Mouse (Mus musculus) MEL (cell line): Measurements from ENCODE around the gene Sema5a.

Experiments
- CTCF ChIP-seq, 3 experiments: IDR thresholded peaks in 2 of 3; conservative IDR thresholded peaks in 1 of 3; 2 replicates each; pipeline ENCODE4 v1.5.1; 2011 to 2012; ENCODE audit warnings: low read length in 3 of 3, low read depth in 2 of 3, mild to moderate bottlenecking in 2 of 3, improper control_type of control experiment in 1 of 3, inconsistent platforms in 1 of 3, mixed read lengths in 1 of 3, moderate library complexity in 1 of 3; ENCODE audit not compliant: control insufficient read depth in 1 of 3, insufficient read depth in 1 of 3, poor library complexity in 1 of 3, severe bottlenecking in 1 of 3
- NRF1 ChIP-seq: IDR thresholded peaks from 2 replicates; pipeline ENCODE4 v1.6.1; 2014; ENCODE audit warnings: low read depth, mild to moderate bottlenecking, inconsistent platforms, low read length, improper control_type of control experiment, moderate library complexity; ENCODE audit not compliant: poor library complexity, insufficient read depth, severe bottlenecking
- POLR2A ChIP-seq, 2 experiments: IDR thresholded peaks; 2 replicates each; pipeline ENCODE4 v1.6.1; 2011 to 2012; ENCODE audit warnings: low read length in 2 of 2, mild to moderate bottlenecking in 2 of 2, control low read depth in 1 of 2, improper control_type of control experiment in 1 of 2, low read depth in 1 of 2, moderate library complexity in 1 of 2; ENCODE audit not compliant: control insufficient read depth in 1 of 2, insufficient read depth in 1 of 2, poor library complexity in 1 of 2
- UBTF ChIP-seq: IDR thresholded peaks from 2 replicates; pipeline ENCODE4 v1.6.1; 2012; ENCODE audit warnings: low read depth, mild to moderate bottlenecking, inconsistent platforms, low read length, improper control_type of control experiment, moderate library complexity, borderline replicate concordance; ENCODE audit not compliant: insufficient read depth

DNA sequence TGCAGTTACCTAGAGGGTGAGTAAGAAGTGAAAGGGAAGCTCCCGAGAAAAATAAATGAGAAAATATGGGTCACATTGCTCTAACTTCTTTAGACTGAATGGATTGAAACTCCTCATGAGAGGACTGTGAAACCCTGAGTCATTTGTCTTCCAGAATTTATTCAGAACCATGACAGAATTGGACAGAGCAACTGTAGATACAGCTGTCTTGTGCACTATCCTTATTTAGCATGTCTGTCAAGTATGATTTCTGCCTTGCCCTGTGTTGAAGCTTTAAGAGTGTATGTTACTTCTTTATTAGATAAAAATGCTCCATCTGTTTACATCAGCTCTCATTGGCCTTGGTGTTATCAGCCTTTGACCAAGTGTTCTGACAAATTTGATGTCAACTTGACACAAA, 243.4 kb downstream of the Sema5a start:
- TF ChIP-seq CTCF (IDR thresholded peaks at IDR 0.05 in 2 of 3, conservative IDR thresholded peaks at IDR 0.05 in 1 of 3; ENCODE audit: control insufficient read depth in 1 of 3, insufficient read depth in 1 of 3, low read depth in 2 of 3, low read length in 3 of 3, poor library complexity in 1 of 3, severe bottlenecking in 1 of 3), result no peak
- TF ChIP-seq UBTF, result no peak
- TF ChIP-seq POLR2A (IDR thresholded peaks at IDR 0.05; ENCODE audit: control insufficient read depth in 1 of 2, insufficient read depth in 1 of 2, low read depth in 1 of 2, low read length in 2 of 2, poor library complexity in 1 of 2), result no peak
- no peak for TF ChIP-seq NRF1
